Mouse (Mus musculus) liver, embryonic 14.5 days (tissue): ENCODE results near the gene Adgrl3. TPM values are rescaled to one million over a fixed set of nuclear protein-coding genes. Genes with fewer than 3 reads are reported as not detected.

Experiments
- ATAC-seq: fragments of 200-750 bp; cut with Nextera tagmentation; 2 replicates; pipeline ENCODE4 v1.8.0; 2017; ENCODE audit warnings: moderate number of reproducible peaks, mild to moderate bottlenecking, moderate library complexity; ENCODE audit not compliant: insufficient read depth
- DNase-seq, 3 experiments: peaks; one replicate each; pipeline ENCODE4 v3.0.0-alpha.2; 2012 to 2013; ENCODE audit warnings: low read depth in 3 of 3, low spot score in 3 of 3
- H3K27ac ChIP-seq: fragments of 300-500 bp; sonication (generic); 2 replicates; pipeline ENCODE4 v1.5.1; 2014; ENCODE audit warnings: moderate library complexity, mild to moderate bottlenecking, control low read depth, inconsistent platforms
- H3K27me3 ChIP-seq: fragments of 300-500 bp; sonication (generic); 2 replicates; pipeline ENCODE4 v1.6.1; 2014; ENCODE audit warnings: mild to moderate bottlenecking, low read length, moderate library complexity; ENCODE audit not compliant: control insufficient read depth, insufficient read depth
- H3K36me3 ChIP-seq: fragments of 300-500 bp; sonication (generic); replicated peaks from 2 replicates; pipeline ENCODE4 v1.6.1; 2014; ENCODE audit warnings: low read depth; ENCODE audit not compliant: control insufficient read depth, insufficient read depth
- H3K4me1 ChIP-seq, 2 experiments: fragments of 200-500 bp in 1 of 2; fragments of 300-500 bp in 1 of 2; sonication (generic) in 1 of 2; replicated peaks; 2 replicates each; pipeline ENCODE4 v1.6.1; 2012 to 2014; ENCODE audit warnings: antibody characterized with exemption in 1 of 2, inconsistent platforms in 1 of 2, low read length in 1 of 2; ENCODE audit not compliant: control insufficient read depth in 2 of 2, insufficient read depth in 2 of 2
- H3K4me2 ChIP-seq: fragments of 300-500 bp; sonication (generic); 2 replicates; pipeline ENCODE4 v1.6.1; 2014; ENCODE audit warnings: low read depth, mild to moderate bottlenecking, control low read depth, moderate library complexity
- H3K4me3 ChIP-seq, 2 experiments: fragments of 200-500 bp in 1 of 2; fragments of 300-500 bp in 1 of 2; sonication (generic) in 1 of 2; 2 replicates each; pipeline ENCODE4 v1.5.1; 2012 to 2014; ENCODE audit warnings: low read depth in 2 of 2, low read length in 2 of 2, mild to moderate bottlenecking in 2 of 2, control low read depth in 1 of 2, inconsistent platforms in 1 of 2, moderate library complexity in 1 of 2; ENCODE audit not compliant: insufficient read depth in 1 of 2
- H3K9ac ChIP-seq: fragments of 300-500 bp; sonication (generic); replicated peaks from 2 replicates; pipeline ENCODE4 v1.6.1; 2014; ENCODE audit warnings: mild to moderate bottlenecking, control low read depth, moderate library complexity
- H3K9me3 ChIP-seq: fragments of 300-500 bp; sonication (generic); 2 replicates; pipeline ENCODE4 v1.6.1; 2016; ENCODE audit warnings: low read length, mixed read lengths; ENCODE audit not compliant: control insufficient read depth
- CTCF ChIP-seq: IDR thresholded peaks from 2 replicates; pipeline ENCODE4 v1.5.1; 2016; ENCODE audit warnings: antibody characterized with exemption, low read depth, control low read depth
- EP300 ChIP-seq: IDR thresholded peaks from 2 replicates; pipeline ENCODE4 v1.6.1; 2016; ENCODE audit warnings: antibody characterized with exemption, low read depth
- WGBS: fragments of 180-500 bp; shearing (Covaris S2); extraction: QIAGEN DNeasy Blood & Tissue Kit; methylation state at CpG from one replicate; pipeline ENCODE4 v1.1.7; 2014; ENCODE audit not compliant: insufficient replicate concordance; 5-methylcytosine and 5-hydroxymethylcytosine counted together
- polyA plus RNA-seq, 2 experiments: library from polyadenylated mRNA; depleted of rRNA in 1 of 2; stranded (reverse) in 1 of 2; unstranded in 1 of 2; fragments of >200 nt; fragmentation: Nextera tagmentation in 1 of 2; extraction: Ambion mirVana in 1 of 2; gene quantifications; 2 replicates each; pipeline versions ENCODE4 v1.2.1 to v1.2.3; 2012 to 2014

The Adgrl3 gene
- polyA plus RNA-seq, 2 experiments, result 0.61 to 0.63 TPM

DNA sequence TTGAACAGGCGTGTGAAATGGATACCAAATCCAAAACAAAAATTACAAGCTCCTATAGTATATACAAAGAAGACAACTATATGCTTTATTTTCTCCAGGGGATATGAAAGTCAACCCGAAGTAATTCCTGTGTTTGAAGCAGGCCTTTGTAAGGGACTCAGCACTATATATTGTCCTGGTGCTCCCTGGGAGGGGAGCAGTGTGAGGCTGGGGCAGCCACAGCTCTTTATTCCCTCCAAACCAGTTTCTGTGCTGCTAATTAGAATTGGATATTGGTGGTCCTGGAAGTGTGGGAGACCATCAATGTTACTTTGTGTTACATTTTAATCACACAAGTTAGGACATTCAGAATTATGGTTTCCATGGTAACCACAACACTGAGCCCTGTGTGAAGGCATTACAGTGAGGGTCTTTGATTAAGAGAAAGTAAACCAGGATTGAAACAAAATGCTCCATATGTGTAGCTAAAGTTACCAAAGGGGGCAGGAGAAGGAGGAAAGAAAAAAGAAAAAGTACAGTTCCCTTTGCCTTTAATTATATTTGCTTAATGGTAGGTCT, 198.6 kb downstream of the Adgrl3 start:
- 55% methylated on average over 2 of the region's 2 CpGs for WGBS
- no peak for ATAC-seq

DNA sequence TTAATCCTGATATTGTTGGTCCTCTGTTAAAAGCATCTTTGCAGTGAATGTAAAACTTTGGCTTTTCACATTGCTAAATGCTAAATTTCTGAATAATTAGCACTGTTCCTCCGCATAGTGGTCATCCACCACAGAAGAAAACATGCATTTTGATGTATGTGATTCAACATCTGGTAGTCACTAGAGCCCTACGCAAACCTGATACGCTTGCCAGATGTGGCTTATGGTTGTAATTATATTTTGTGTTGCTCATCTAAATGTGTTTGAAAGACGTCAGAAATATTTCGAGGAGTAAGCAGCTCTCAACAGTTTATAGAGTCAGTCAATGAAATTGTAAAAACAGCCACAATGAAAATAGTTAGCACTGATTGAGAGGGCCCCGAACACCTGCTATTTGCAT, 204.5 kb downstream of the Adgrl3 start:
- TF ChIP-seq EP300 (no peak), CTCF (no peak)
- H3K4me1 ChIP-seq, result no peaks in the 10 kb centered on the region
- no peaks in the 10 kb centered on the region for H3K27me3 ChIP-seq
- no peak overlapping the region for H3K4me2 ChIP-seq
- no peaks in the 10 kb centered on the region for H3K9me3 ChIP-seq
- 69% methylated on average over 6 of the region's 6 CpGs for WGBS
- H3K4me3 ChIP-seq, result no peak overlapping the region
- H3K27ac ChIP-seq, result no peak overlapping the region
- ATAC-seq (no peak), DNase-seq (no peak)
- no peaks in the 10 kb centered on the region for H3K36me3 ChIP-seq
- H3K9ac ChIP-seq, result no peak overlapping the region

More for the DNA sequence above, 198.6 kb downstream of the Adgrl3 start:
- Histone ChIP-seq H3K4me2 (no peak overlapping the region), H3K9me3 (no peaks in the 10 kb centered on the region), H3K27ac (no peak overlapping the region), H3K4me3 (no peak overlapping the region), H3K4me1 (no peaks in the 10 kb centered on the region), H3K9ac (no peak overlapping the region), H3K36me3 (no peaks in the 10 kb centered on the region), H3K27me3 (no peaks in the 10 kb centered on the region)
- no peak for DNase-seq
- TF ChIP-seq CTCF, result no peak
- TF ChIP-seq EP300, result no peak

DNA sequence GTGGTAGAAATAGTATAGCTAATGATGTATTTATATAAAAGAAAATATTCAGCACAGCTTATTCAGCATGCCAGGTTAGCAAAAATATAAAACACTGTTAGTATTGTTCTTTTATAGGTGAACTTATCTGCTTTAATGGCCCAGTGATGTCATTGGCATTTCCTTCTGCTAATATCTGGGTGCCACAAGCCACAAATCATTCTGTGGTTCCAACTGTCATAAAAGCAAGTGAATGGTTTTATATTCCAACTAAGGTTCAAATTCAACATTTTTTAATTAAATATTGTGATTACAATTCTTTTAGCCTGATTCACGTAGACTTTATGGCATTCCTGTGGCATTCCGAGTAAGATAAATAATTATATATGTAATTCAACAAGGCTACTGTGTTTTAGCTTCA, 205.5 kb downstream of the Adgrl3 start:
- TF ChIP-seq CTCF (no peak), EP300 (no peak)
- Histone ChIP-seq H3K36me3 (no peaks in the 10 kb centered on the region), H3K4me3 (no peak overlapping the region), H3K27ac (no peak overlapping the region), H3K9ac (no peak overlapping the region), H3K9me3 (no peaks in the 10 kb centered on the region), H3K4me1 (no peaks in the 10 kb centered on the region), H3K27me3 (no peaks in the 10 kb centered on the region), H3K4me2 (no peak overlapping the region)
- 71% methylated on average over 2 of the region's 2 CpGs for WGBS
- ATAC-seq (no peak), DNase-seq (no peak)

DNA sequence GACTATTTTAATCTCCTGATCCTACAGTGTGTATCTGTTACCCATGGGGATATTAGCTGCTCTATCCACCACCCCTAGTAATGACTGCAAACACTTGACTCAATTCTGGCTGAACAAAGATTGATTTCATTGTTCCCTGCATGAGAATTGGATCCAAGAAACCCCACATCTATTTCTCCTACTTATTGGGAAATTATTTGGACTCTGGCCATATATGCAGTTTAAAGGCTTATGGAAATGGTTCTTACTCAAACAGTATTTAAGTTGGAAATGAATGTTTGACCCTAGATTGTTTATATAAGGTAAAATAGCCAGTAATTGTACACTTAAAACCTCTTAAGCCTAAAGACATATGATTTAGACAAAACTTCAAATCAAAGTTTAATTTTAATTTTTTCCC, 207.3 kb downstream of the Adgrl3 start:
- DNase-seq (no peak), ATAC-seq (no peak)
- H3K9me3 ChIP-seq, result no peaks in the 10 kb centered on the region
- TF ChIP-seq EP300 (no peak), CTCF (no peak)
- H3K4me1 ChIP-seq, result no peaks in the 10 kb centered on the region
- H3K4me2 ChIP-seq, result no peak overlapping the region
- no peak overlapping the region for H3K27ac ChIP-seq
- H3K4me3 ChIP-seq, result no peak overlapping the region
- no peak overlapping the region for H3K9ac ChIP-seq
- no peaks in the 10 kb centered on the region for H3K36me3 ChIP-seq
- no peaks in the 10 kb centered on the region for H3K27me3 ChIP-seq

GRCm38 (mm10) chr5:81248724-81249123, 228.8 kb downstream of the Adgrl3 start:
- Histone ChIP-seq H3K9me3 (no peaks in the 10 kb centered on the region), H3K27me3 (no peaks in the 10 kb centered on the region), H3K27ac (no peak overlapping the region), H3K4me2 (no peak overlapping the region), H3K9ac (no peak overlapping the region), H3K4me1 (no peaks in the 10 kb centered on the region), H3K36me3 (no peaks in the 10 kb centered on the region), H3K4me3 (no peak overlapping the region)
- 64% methylated on average over 5 of the region's 5 CpGs for WGBS
- ATAC-seq, result no peak
- no peak for DNase-seq
- TF ChIP-seq EP300, result no peak
- TF ChIP-seq CTCF, result no peak
